Mouse (Mus musculus) intestine, postnatal 0 days (tissue): Measurements from ENCODE around the gene Cfap58. TPM values are rescaled to one million over a fixed set of nuclear protein-coding genes. Genes with fewer than 3 reads are reported as not detected.

Experiments used
- ATAC-seq: fragments of 200-750 bp; cut with Nextera tagmentation; 2 replicates; pipeline ENCODE4 v1.8.0; 2017; ENCODE audit warnings: mild to moderate bottlenecking, moderate TSS enrichment, moderate library complexity
- H3K27ac ChIP-seq: fragments of 300-500 bp; sonication (generic); 2 replicates; pipeline ENCODE4 v1.5.1; 2014; ENCODE audit warnings: mild to moderate bottlenecking, low read depth, low read length, moderate library complexity
- H3K27me3 ChIP-seq: fragments of 300-500 bp; sonication (generic); replicated peaks from 2 replicates; pipeline ENCODE4 v1.6.1; 2014; ENCODE audit warnings: low read length, mixed read lengths; ENCODE audit not compliant: control insufficient read depth, insufficient read depth
- H3K36me3 ChIP-seq: fragments of 300-500 bp; sonication (generic); 2 replicates; pipeline ENCODE4 v1.6.1; 2014; ENCODE audit warnings: mild to moderate bottlenecking, moderate library complexity; ENCODE audit not compliant: control insufficient read depth, insufficient read depth
- H3K4me1 ChIP-seq: fragments of 300-500 bp; sonication (generic); replicated peaks from 2 replicates; pipeline ENCODE4 v1.6.1; 2014; ENCODE audit warnings: antibody characterized with exemption, low read length, mixed read lengths; ENCODE audit not compliant: control insufficient read depth, insufficient read depth
- H3K4me2 ChIP-seq: fragments of 300-500 bp; sonication (generic); replicated peaks from 2 replicates; pipeline ENCODE4 v1.6.1; 2014; ENCODE audit warnings: low read depth, mild to moderate bottlenecking, moderate library complexity
- H3K4me3 ChIP-seq: fragments of 300-500 bp; sonication (generic); 2 replicates; pipeline ENCODE4 v1.5.1; 2014; ENCODE audit warnings: low read depth, low read length
- H3K9ac ChIP-seq: fragments of 300-500 bp; sonication (generic); 2 replicates; pipeline ENCODE4 v1.6.1; 2014; ENCODE audit warnings: mild to moderate bottlenecking, low read depth, low read length
- H3K9me3 ChIP-seq: fragments of 300-500 bp; sonication (generic); 2 replicates; pipeline ENCODE4 v1.6.1; 2016; ENCODE audit warnings: mixed run types; ENCODE audit not compliant: control insufficient read depth
- CTCF ChIP-seq: sonication (generic); IDR thresholded peaks from 2 replicates; pipeline ENCODE4 v1.5.1; 2016; ENCODE audit warnings: low read depth, mild to moderate bottlenecking, control low read depth, antibody characterized with exemption, moderate library complexity
- WGBS: fragments of 180-500 bp; shearing (Covaris S2); extraction: QIAGEN DNeasy Blood & Tissue Kit; methylation state at CpG from one replicate; pipeline ENCODE4 v1.1.7; 2014; 5-methylcytosine and 5-hydroxymethylcytosine counted together
- polyA plus RNA-seq: library from polyadenylated mRNA; unstranded; fragments of >200 nt; fragmentation: Nextera tagmentation; extraction: Ambion mirVana; gene quantifications from 2 replicates; pipeline ENCODE4 v1.2.1, GENCODE M21; 2015

Gene Cfap58
- polyA plus RNA-seq, 1 experiment from 2014 or later, result not detected

GRCm38 (mm10) chr19:47934146-47934545 is 3.3 kb upstream of the Cfap58 start:
- WGBS, result 93% methylated on average over 8 of the region's 8 CpGs
- no peak for ATAC-seq
- no peaks in the 10 kb centered on the region for H3K4me1 ChIP-seq
- no peaks in the 10 kb centered on the region for H3K9me3 ChIP-seq
- no peak overlapping the region for H3K4me3 ChIP-seq
- H3K36me3 ChIP-seq, result no peaks in the 10 kb centered on the region
- TF ChIP-seq CTCF, result no peak
- H3K27ac ChIP-seq, result no peak overlapping the region
- H3K27me3 ChIP-seq, result peaks cover 4% of the 10 kb centered on the region
- H3K9ac ChIP-seq, result no peak overlapping the region
- H3K4me2 ChIP-seq, result no peak overlapping the region

DNA sequence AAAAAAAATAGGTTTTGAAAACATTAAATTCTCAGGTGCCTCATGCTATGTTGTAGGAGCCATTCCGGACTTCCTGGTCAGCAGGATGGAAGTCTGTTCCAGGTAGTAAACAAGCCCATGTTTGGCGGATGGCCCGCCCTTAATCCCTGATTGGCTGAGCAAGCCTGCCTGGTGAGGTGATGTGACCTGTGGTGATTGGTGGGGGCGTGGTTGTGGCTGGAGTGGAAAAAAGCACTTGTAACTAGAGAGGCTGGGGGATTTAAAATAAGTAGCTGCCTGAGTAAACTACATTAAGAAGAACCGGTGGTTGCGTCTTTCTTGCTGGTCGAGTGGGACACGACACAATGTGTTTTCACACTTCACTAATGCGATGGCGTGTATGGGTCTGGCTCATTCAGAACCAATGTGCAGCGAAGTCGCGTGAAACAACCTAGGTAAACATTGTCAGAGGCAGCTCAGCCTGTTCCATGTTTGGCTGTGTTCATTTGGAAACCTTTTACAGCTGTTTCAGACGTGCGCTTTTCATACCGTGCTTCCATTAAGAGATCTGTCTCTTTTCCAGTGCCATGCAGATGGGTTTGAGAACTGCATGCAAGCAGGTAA is 2.7 kb upstream of the Cfap58 start:
- no peak overlapping the region for H3K4me3 ChIP-seq
- 60% methylated on average over 16 of the region's 16 CpGs for WGBS
- 0 out of 2 replicates have a peak, but pooled peaks have one; percentile 37 for ATAC-seq
- 0 out of 2 replicates have a peak overlapping the region, but pooled peaks have one; percentile 4 for H3K4me2 ChIP-seq
- TF ChIP-seq CTCF, result no peak
- H3K9ac ChIP-seq, result no peak overlapping the region
- no peaks in the 10 kb centered on the region for H3K36me3 ChIP-seq
- H3K4me1 ChIP-seq, result no peaks in the 10 kb centered on the region
- peaks cover 4% of the 10 kb centered on the region for H3K27me3 ChIP-seq
- H3K27ac ChIP-seq, result no peak overlapping the region
- no peaks in the 10 kb centered on the region for H3K9me3 ChIP-seq

DNA sequence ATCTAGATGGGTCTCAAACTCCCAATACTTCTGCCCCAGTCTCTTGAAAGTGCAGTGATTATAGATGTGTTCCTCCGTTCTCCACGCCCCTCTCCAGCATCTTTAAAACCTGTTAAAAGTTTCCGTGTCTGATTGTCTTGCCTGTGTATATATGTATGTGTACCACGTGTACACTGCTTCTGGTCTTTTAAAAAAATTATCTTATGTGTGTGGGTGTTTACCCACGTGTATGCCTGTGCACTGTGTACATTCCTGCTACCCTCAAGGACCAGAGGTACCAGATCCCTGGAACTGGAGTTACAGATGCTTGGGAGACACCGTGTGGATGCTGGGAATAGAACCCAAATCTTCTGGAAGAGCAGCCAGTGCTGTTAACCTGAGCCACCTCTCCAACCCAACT is 1.9 kb upstream of the Cfap58 start:
- Histone ChIP-seq H3K36me3 (no peaks in the 10 kb centered on the region), H3K27me3 (peaks cover 8% of the 10 kb centered on the region), H3K4me3 (no peak overlapping the region), H3K4me1 (no peaks in the 10 kb centered on the region), H3K9me3 (no peaks in the 10 kb centered on the region), H3K27ac (no peak overlapping the region), H3K4me2 (no peak overlapping the region), H3K9ac (no peak overlapping the region)
- WGBS, result 79% methylated on average over 6 of the region's 6 CpGs
- TF ChIP-seq CTCF, result no peak
- no peak for ATAC-seq

GRCm38 (mm10) chr19:47936490-47936889 is 985 bp upstream of the Cfap58 start:
- H3K9ac ChIP-seq, result no peak overlapping the region
- TF ChIP-seq CTCF, result no peak
- H3K4me1 ChIP-seq, result no peaks in the 10 kb centered on the region
- H3K4me2 ChIP-seq, result no peak overlapping the region
- 83% methylated on average over 11 of the region's 11 CpGs for WGBS
- no peak overlapping the region for H3K27ac ChIP-seq
- H3K9me3 ChIP-seq, result no peaks in the 10 kb centered on the region
- peaks cover 8% of the 10 kb centered on the region for H3K27me3 ChIP-seq
- H3K4me3 ChIP-seq, result no peak overlapping the region
- ATAC-seq, result no peak
- no peaks in the 10 kb centered on the region for H3K36me3 ChIP-seq

- Histone ChIP-seq H3K27ac (no peak overlapping the region), H3K9ac (no peak overlapping the region), H3K27me3 (peaks cover 8% of the 10 kb centered on the region), H3K4me3 (peak overlapping the region; percentile 40), H3K4me2 (peak overlapping the region; percentile 81), H3K4me1 (no peaks in the 10 kb centered on the region), H3K36me3 (no peaks in the 10 kb centered on the region), H3K9me3 (no peaks in the 10 kb centered on the region)
- no peak for TF ChIP-seq CTCF
- WGBS, result 68% methylated on average over 9 of the region's 9 CpGs
- no peak for ATAC-seq
These were observed 537 bp upstream of the Cfap58 start for GRCm38 (mm10) chr19:47936938-47937337.

DNA sequence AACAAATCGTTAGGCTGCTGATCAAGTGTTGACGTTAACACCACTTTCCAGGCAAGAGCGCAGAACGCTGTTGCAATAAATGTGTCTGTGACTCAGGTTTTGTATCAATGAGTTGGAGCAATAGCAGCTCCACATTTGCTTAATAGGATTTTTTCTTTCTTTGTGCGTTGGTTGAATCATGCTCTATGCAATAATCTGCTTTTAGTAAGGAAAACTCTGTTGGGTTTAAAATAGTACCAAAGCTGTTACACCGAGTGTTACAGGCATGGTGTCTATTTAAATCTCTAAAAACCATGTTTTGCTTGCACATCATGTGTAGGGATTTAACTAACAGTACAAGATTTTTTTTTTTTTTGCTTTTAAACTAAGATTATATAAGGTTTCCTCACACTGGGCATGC is 1.9 kb downstream of the Cfap58 start:
- no peaks in the 10 kb centered on the region for H3K36me3 ChIP-seq
- ATAC-seq, result no peak
- no peaks in the 10 kb centered on the region for H3K9me3 ChIP-seq
- no peak overlapping the region for H3K4me3 ChIP-seq
- no peak overlapping the region for H3K9ac ChIP-seq
- peaks cover 8% of the 10 kb centered on the region for H3K27me3 ChIP-seq
- TF ChIP-seq CTCF, result no peak
- H3K4me2 ChIP-seq, result no peak overlapping the region
- no peaks in the 10 kb centered on the region for H3K4me1 ChIP-seq
- 64% methylated on average over 6 of the region's 6 CpGs for WGBS
- H3K27ac ChIP-seq, result no peak overlapping the region
